Mouse (Mus musculus): ENCODE measurements around the gene Kcnab2. TPM values are rescaled to one million over a fixed set of nuclear protein-coding genes. Genes with fewer than 3 reads are reported as not detected.

Gene Kcnab2
- polyA plus RNA-seq, 1 experiment: not detected

- WGBS: 87% methylated on average over 10 of the region's 10 CpGs
- TF ChIP-seq POLR2A (IDR thresholded peaks at IDR 0.05; ENCODE audit: insufficient read depth, low read depth, low read length): no peak
- no peak overlapping the region for H3K27ac ChIP-seq (ENCODE audit: insufficient read depth, low read depth, low read length)
- H3K4me3 ChIP-seq (ENCODE audit: insufficient read depth, low read depth, low read length): no peak overlapping the region
- peaks cover 15% of the 10 kb centered on the region for H3K4me1 ChIP-seq (ENCODE audit: control insufficient read depth, insufficient read depth, low read length)
Observed at GRCm38 (mm10) chr4:152488046-152488445, 10.4 kb upstream of the Kcnab2 start.

GRCm38 (mm10) chr4:152480426-152480825 lies 2.8 kb upstream of the Kcnab2 start:
- no peak overlapping the region for H3K27ac ChIP-seq (ENCODE audit: insufficient read depth, low read depth, low read length)
- 67% methylated on average over 8 of the region's 8 CpGs for WGBS
- no peak overlapping the region for H3K4me3 ChIP-seq (ENCODE audit: insufficient read depth, low read depth, low read length)
- peaks cover 45% of the 10 kb centered on the region for H3K4me1 ChIP-seq (ENCODE audit: control insufficient read depth, insufficient read depth, low read length)
- no peak for TF ChIP-seq POLR2A (IDR thresholded peaks at IDR 0.05; ENCODE audit: insufficient read depth, low read depth, low read length)

- 0% methylated on average over 13 of the region's 13 CpGs for WGBS
- peak overlapping the region; percentile 79 for H3K4me3 ChIP-seq (ENCODE audit: insufficient read depth, low read depth, low read length)
- peaks cover 53% of the 10 kb centered on the region for H3K4me1 ChIP-seq (ENCODE audit: control insufficient read depth, insufficient read depth, low read length)
- TF ChIP-seq CTCF (IDR thresholded peaks at IDR 0.05; ENCODE audit: insufficient read depth, low read depth, low read length): no peak
- TF ChIP-seq POLR2A (IDR thresholded peaks at IDR 0.05; ENCODE audit: insufficient read depth, low read depth, low read length): 0 out of 2 replicates have a peak, but pooled peaks have one; percentile 56
- H3K27ac ChIP-seq (ENCODE audit: insufficient read depth, low read depth, low read length): peak overlapping the region; percentile 97
Observed at GRCm38 (mm10) chr4:152478224-152478567, 525 bp upstream of the Kcnab2 start.

- Histone ChIP-seq H3K4me1 (ENCODE audit: control insufficient read depth, insufficient read depth, low read length) (peaks cover 43% of the 10 kb centered on the region), H3K27ac (ENCODE audit: insufficient read depth, low read depth, low read length) (peak overlapping the region; percentile 44), H3K4me3 (ENCODE audit: insufficient read depth, low read depth, low read length) (peak overlapping the region; percentile 79)
- no peak for TF ChIP-seq CTCF (IDR thresholded peaks at IDR 0.05; ENCODE audit: insufficient read depth, low read depth, low read length)
- no peak for TF ChIP-seq POLR2A (IDR thresholded peaks at IDR 0.05; ENCODE audit: insufficient read depth, low read depth, low read length)
- WGBS: 1% methylated on average over 19 of the region's 21 CpGs
Observed at GRCm38 (mm10) chr4:152477106-152477465, 585 bp downstream of the Kcnab2 start.

- TF ChIP-seq POLR2A (IDR thresholded peaks at IDR 0.05; ENCODE audit: insufficient read depth, low read depth, low read length) (0 out of 2 replicates have a peak, but pooled peaks have one; percentile 0), CTCF (IDR thresholded peaks at IDR 0.05; ENCODE audit: insufficient read depth, low read depth, low read length) (no peak)
- peak within 1 kb of the TSS; percentile 79 for H3K4me3 ChIP-seq (ENCODE audit: insufficient read depth, low read depth, low read length)
- H3K27ac ChIP-seq (ENCODE audit: insufficient read depth, low read depth, low read length): peak within 1 kb of the TSS; percentile 97
- H3K4me1 ChIP-seq (ENCODE audit: control insufficient read depth, insufficient read depth, low read length): peaks cover 40% of the 10 kb centered on the region
- under 1% methylated on average over 18 of the region's 18 CpGs for WGBS
Observed at GRCm38 (mm10) chr4:152476427-152477023, 1.1 kb downstream of the Kcnab2 start, which contains the start of gene Nphp4. Gene Nphp4, plus strand, starts transcription at chr4:152476706.

- Histone ChIP-seq H3K27ac (ENCODE audit: insufficient read depth, low read depth, low read length) (no peak overlapping the region), H3K4me1 (ENCODE audit: control insufficient read depth, insufficient read depth, low read length) (peaks cover 35% of the 10 kb centered on the region), H3K4me3 (ENCODE audit: insufficient read depth, low read depth, low read length) (peak overlapping the region; percentile 79)
- 74% methylated on average over 7 of the region's 7 CpGs for WGBS
- TF ChIP-seq CTCF (IDR thresholded peaks at IDR 0.05; ENCODE audit: insufficient read depth, low read depth, low read length) (no peak), POLR2A (IDR thresholded peaks at IDR 0.05; ENCODE audit: insufficient read depth, low read depth, low read length) (no peak)
Observed at GRCm38 (mm10) chr4:152475941-152476340, 1.7 kb downstream of the Kcnab2 start.

- Histone ChIP-seq H3K4me3 (ENCODE audit: insufficient read depth, low read depth, low read length) (no peak overlapping the region), H3K4me1 (ENCODE audit: control insufficient read depth, insufficient read depth, low read length) (peaks cover 71% of the 10 kb centered on the region), H3K27ac (ENCODE audit: insufficient read depth, low read depth, low read length) (peak overlapping the region; percentile 34; the same call in 1 of the 2 replicates)
- 31% methylated on average over 6 of the region's 6 CpGs for WGBS
- TF ChIP-seq CTCF (IDR thresholded peaks at IDR 0.05; ENCODE audit: insufficient read depth, low read depth, low read length) (no peak), POLR2A (IDR thresholded peaks at IDR 0.05; ENCODE audit: insufficient read depth, low read depth, low read length) (no peak)
Observed at GRCm38 (mm10) chr4:152467951-152468350, 9.7 kb downstream of the Kcnab2 start.

- 62% methylated on average over 13 of the region's 13 CpGs for WGBS
- TF ChIP-seq POLR2A (IDR thresholded peaks at IDR 0.05; ENCODE audit: insufficient read depth, low read depth, low read length) (no peak), CTCF (IDR thresholded peaks at IDR 0.05; ENCODE audit: insufficient read depth, low read depth, low read length) (no peak)
- Histone ChIP-seq H3K4me3 (ENCODE audit: insufficient read depth, low read depth, low read length) (no peak overlapping the region), H3K4me1 (ENCODE audit: control insufficient read depth, insufficient read depth, low read length) (peaks cover 85% of the 10 kb centered on the region), H3K27ac (ENCODE audit: insufficient read depth, low read depth, low read length) (peak overlapping the region; percentile 52)
Observed at GRCm38 (mm10) chr4:152466601-152467000, 11.1 kb downstream of the Kcnab2 start.

GRCm38 (mm10) chr4:152465116-152465515 lies 12.6 kb downstream of the Kcnab2 start:
- peak overlapping the region; percentile 86 for H3K27ac ChIP-seq (ENCODE audit: insufficient read depth, low read depth, low read length)
- peaks cover 91% of the 10 kb centered on the region for H3K4me1 ChIP-seq (ENCODE audit: control insufficient read depth, insufficient read depth, low read length)
- 13% methylated on average over 8 of the region's 8 CpGs for WGBS
- H3K4me3 ChIP-seq (ENCODE audit: insufficient read depth, low read depth, low read length): no peak overlapping the region
- TF ChIP-seq POLR2A (IDR thresholded peaks at IDR 0.05; ENCODE audit: insufficient read depth, low read depth, low read length) (no peak), CTCF (IDR thresholded peaks at IDR 0.05; ENCODE audit: insufficient read depth, low read depth, low read length) (no peak)

GRCm38 (mm10) chr4:152463147-152463546 lies 14.5 kb downstream of the Kcnab2 start:
- TF ChIP-seq POLR2A (IDR thresholded peaks at IDR 0.05; ENCODE audit: insufficient read depth, low read depth, low read length) (no peak), CTCF (IDR thresholded peaks at IDR 0.05; ENCODE audit: insufficient read depth, low read depth, low read length) (no peak)
- peaks cover 92% of the 10 kb centered on the region for H3K4me1 ChIP-seq (ENCODE audit: control insufficient read depth, insufficient read depth, low read length)
- H3K27ac ChIP-seq (ENCODE audit: insufficient read depth, low read depth, low read length): peak overlapping the region; percentile 41
- WGBS: 86% methylated on average over 9 of the region's 9 CpGs
- H3K4me3 ChIP-seq (ENCODE audit: insufficient read depth, low read depth, low read length): no peak overlapping the region
